Mouse (Mus musculus): ENCODE data around the gene Gm6525. TPM values are rescaled to one million over a fixed set of nuclear protein-coding genes. Genes with fewer than 3 reads are reported as not detected.

Gm6525 gene
- polyA plus RNA-seq (2015; fragmentation: Nextera tagmentation; extraction: Ambion mirVana), result 0.98 and 1.2 TPM in 2 replicates

GRCm38 (mm10) chr3:84173581-84174154 is at the start of gene Gm6525:
Gene Gm6525, plus strand, starts transcription at chr3:84174104.
- 81% methylated on average over 11 of the region's 11 CpGs for WGBS
- Histone ChIP-seq H3K4me1 (replicated peaks; ENCODE audit: control insufficient read depth, insufficient read depth, low read length) (no peaks in the 10 kb centered on the region), H3K36me3 (ENCODE audit: control insufficient read depth, insufficient read depth, low read length) (peaks cover 7% of the 10 kb centered on the region; the same call in 1 of the 2 replicates), H3K4me2 (ENCODE audit: low read depth, low read length) (no peak within 1 kb of the TSS), H3K27ac (ENCODE audit: low read length) (no peak within 1 kb of the TSS), H3K9ac (ENCODE audit: low read length) (no peak within 1 kb of the TSS), H3K27me3 (ENCODE audit: control insufficient read depth, insufficient read depth, low read depth, low read length) (no peaks in the 10 kb centered on the region), H3K4me3 (ENCODE audit: low read length) (no peak within 1 kb of the TSS), H3K9me3 (ENCODE audit: control insufficient read depth, low read length) (no peaks in the 10 kb centered on the region)
- ATAC-seq (ENCODE audit: low read depth), result no peak

GRCm38 (mm10) chr3:84125704-84126289 is 48.1 kb upstream of the Gm6525 start:
- H3K4me1 ChIP-seq (replicated peaks; ENCODE audit: control insufficient read depth, insufficient read depth, low read length), result peaks cover 31% of the 10 kb centered on the region
- H3K4me2 ChIP-seq (ENCODE audit: low read depth, low read length), result no peak overlapping the region
- peak overlapping the region; percentile 3 for H3K27ac ChIP-seq (ENCODE audit: low read length)
- ATAC-seq (ENCODE audit: low read depth), result peak; percentile 67
- WGBS, result 47% methylated on average over 6 of the region's 6 CpGs
- no peaks in the 10 kb centered on the region for H3K9me3 ChIP-seq (ENCODE audit: control insufficient read depth, low read length)
- H3K9ac ChIP-seq (ENCODE audit: low read length), result no peak overlapping the region
- H3K4me3 ChIP-seq (ENCODE audit: low read length), result no peak overlapping the region
- no peaks in the 10 kb centered on the region for H3K27me3 ChIP-seq (ENCODE audit: control insufficient read depth, insufficient read depth, low read depth, low read length)
- no peaks in the 10 kb centered on the region for H3K36me3 ChIP-seq (ENCODE audit: control insufficient read depth, insufficient read depth, low read length)

GRCm38 (mm10) chr3:84126721-84127120 is 47.2 kb upstream of the Gm6525 start:
- Histone ChIP-seq H3K27ac (ENCODE audit: low read length) (no peak overlapping the region), H3K27me3 (ENCODE audit: control insufficient read depth, insufficient read depth, low read depth, low read length) (no peaks in the 10 kb centered on the region), H3K4me3 (ENCODE audit: low read length) (no peak overlapping the region), H3K9me3 (ENCODE audit: control insufficient read depth, low read length) (no peaks in the 10 kb centered on the region), H3K4me1 (replicated peaks; ENCODE audit: control insufficient read depth, insufficient read depth, low read length) (peaks cover 34% of the 10 kb centered on the region), H3K4me2 (ENCODE audit: low read depth, low read length) (no peak overlapping the region), H3K36me3 (ENCODE audit: control insufficient read depth, insufficient read depth, low read length) (no peaks in the 10 kb centered on the region), H3K9ac (ENCODE audit: low read length) (no peak overlapping the region)
- 83% methylated on average over 3 of the region's 3 CpGs for WGBS
- ATAC-seq (ENCODE audit: low read depth), result no peak

- 50% methylated on average over 2 of the region's 2 CpGs for WGBS
Observed at GRCm38 (mm10) chr3:84127431-84127830, 46.5 kb upstream of the Gm6525 start.

GRCm38 (mm10) chr3:84128871-84129870 is 44.7 kb upstream of the Gm6525 start:
- no peaks in the 10 kb centered on the region for H3K9me3 ChIP-seq (ENCODE audit: control insufficient read depth, low read length)
- no peak overlapping the region for H3K9ac ChIP-seq (ENCODE audit: low read length)
- no peak overlapping the region for H3K4me2 ChIP-seq (ENCODE audit: low read depth, low read length)
- peak; percentile 13; the same call in 1 of the 2 replicates for ATAC-seq (ENCODE audit: low read depth)
- no peaks in the 10 kb centered on the region for H3K27me3 ChIP-seq (ENCODE audit: control insufficient read depth, insufficient read depth, low read depth, low read length)
- peak overlapping the region; percentile 68 for H3K27ac ChIP-seq (ENCODE audit: low read length)
- no peak overlapping the region for H3K4me3 ChIP-seq (ENCODE audit: low read length)
- H3K4me1 ChIP-seq (replicated peaks; ENCODE audit: control insufficient read depth, insufficient read depth, low read length), result peaks cover 34% of the 10 kb centered on the region
- no peaks in the 10 kb centered on the region for H3K36me3 ChIP-seq (ENCODE audit: control insufficient read depth, insufficient read depth, low read length)
- WGBS, result 39% methylated on average over 11 of the region's 11 CpGs

More at GRCm38 (mm10) chr3:84127431-84127830, 46.5 kb upstream of the Gm6525 start:
- H3K4me2 ChIP-seq (ENCODE audit: low read depth, low read length), result no peak overlapping the region
- no peaks in the 10 kb centered on the region for H3K36me3 ChIP-seq (ENCODE audit: control insufficient read depth, insufficient read depth, low read length)
- H3K4me1 ChIP-seq (replicated peaks; ENCODE audit: control insufficient read depth, insufficient read depth, low read length), result peaks cover 34% of the 10 kb centered on the region
- no peaks in the 10 kb centered on the region for H3K9me3 ChIP-seq (ENCODE audit: control insufficient read depth, low read length)
- H3K9ac ChIP-seq (ENCODE audit: low read length), result no peak overlapping the region
- H3K4me3 ChIP-seq (ENCODE audit: low read length), result no peak overlapping the region
- H3K27ac ChIP-seq (ENCODE audit: low read length), result no peak overlapping the region
- H3K27me3 ChIP-seq (ENCODE audit: control insufficient read depth, insufficient read depth, low read depth, low read length), result no peaks in the 10 kb centered on the region
- no peak for ATAC-seq (ENCODE audit: low read depth)

GRCm38 (mm10) chr3:84130776-84131175 is 43.1 kb upstream of the Gm6525 start:
- H3K4me2 ChIP-seq (ENCODE audit: low read depth, low read length), result no peak overlapping the region
- 28% methylated on average over 5 of the region's 5 CpGs for WGBS

GRCm38 (mm10) chr3:84131369-84131768 is 42.5 kb upstream of the Gm6525 start:
- Histone ChIP-seq H3K9me3 (ENCODE audit: control insufficient read depth, low read length) (no peaks in the 10 kb centered on the region), H3K9ac (ENCODE audit: low read length) (no peak overlapping the region), H3K27ac (ENCODE audit: low read length) (peak overlapping the region; percentile 70), H3K27me3 (ENCODE audit: control insufficient read depth, insufficient read depth, low read depth, low read length) (no peaks in the 10 kb centered on the region), H3K4me3 (ENCODE audit: low read length) (no peak overlapping the region), H3K4me2 (ENCODE audit: low read depth, low read length) (no peak overlapping the region), H3K4me1 (replicated peaks; ENCODE audit: control insufficient read depth, insufficient read depth, low read length) (peaks cover 19% of the 10 kb centered on the region), H3K36me3 (ENCODE audit: control insufficient read depth, insufficient read depth, low read length) (no peaks in the 10 kb centered on the region)
- ATAC-seq (ENCODE audit: low read depth), result peak; percentile 73
- WGBS, result 42% methylated on average over 3 of the region's 3 CpGs

More at GRCm38 (mm10) chr3:84130776-84131175, 43.1 kb upstream of the Gm6525 start:
- ATAC-seq (ENCODE audit: low read depth), result peak; percentile 86
- no peaks in the 10 kb centered on the region for H3K9me3 ChIP-seq (ENCODE audit: control insufficient read depth, low read length)
- no peaks in the 10 kb centered on the region for H3K36me3 ChIP-seq (ENCODE audit: control insufficient read depth, insufficient read depth, low read length)
- H3K9ac ChIP-seq (ENCODE audit: low read length), result no peak overlapping the region
- peak overlapping the region; percentile 70 for H3K27ac ChIP-seq (ENCODE audit: low read length)
- peaks cover 21% of the 10 kb centered on the region for H3K4me1 ChIP-seq (replicated peaks; ENCODE audit: control insufficient read depth, insufficient read depth, low read length)
- no peaks in the 10 kb centered on the region for H3K27me3 ChIP-seq (ENCODE audit: control insufficient read depth, insufficient read depth, low read depth, low read length)
- no peak overlapping the region for H3K4me3 ChIP-seq (ENCODE audit: low read length)

- no peaks in the 10 kb centered on the region for H3K9me3 ChIP-seq (ENCODE audit: control insufficient read depth, low read length)
- H3K4me1 ChIP-seq (replicated peaks; ENCODE audit: control insufficient read depth, insufficient read depth, low read length), result peaks cover 4% of the 10 kb centered on the region
- WGBS, result 25% methylated on average over 9 of the region's 9 CpGs
- H3K36me3 ChIP-seq (ENCODE audit: control insufficient read depth, insufficient read depth, low read length), result no peaks in the 10 kb centered on the region
- no peak overlapping the region for H3K27ac ChIP-seq (ENCODE audit: low read length)
- peak overlapping the region; percentile 2 for H3K4me2 ChIP-seq (ENCODE audit: low read depth, low read length)
- no peak overlapping the region for H3K9ac ChIP-seq (ENCODE audit: low read length)
- no peaks in the 10 kb centered on the region for H3K27me3 ChIP-seq (ENCODE audit: control insufficient read depth, insufficient read depth, low read depth, low read length)
- H3K4me3 ChIP-seq (ENCODE audit: low read length), result 0 out of 2 replicates have a peak overlapping the region, but pooled peaks have one; percentile 0
- peak; percentile 79 for ATAC-seq (ENCODE audit: low read depth)
Observed at GRCm38 (mm10) chr3:84135387-84135786, 38.5 kb upstream of the Gm6525 start.

- Histone ChIP-seq H3K4me3 (ENCODE audit: low read length) (0 out of 2 replicates have a peak overlapping the region, but pooled peaks have one; percentile 0), H3K4me2 (ENCODE audit: low read depth, low read length) (peak overlapping the region; percentile 2), H3K9ac (ENCODE audit: low read length) (no peak overlapping the region), H3K27ac (ENCODE audit: low read length) (no peak overlapping the region), H3K27me3 (ENCODE audit: control insufficient read depth, insufficient read depth, low read depth, low read length) (no peaks in the 10 kb centered on the region), H3K4me1 (replicated peaks; ENCODE audit: control insufficient read depth, insufficient read depth, low read length) (peaks cover 4% of the 10 kb centered on the region), H3K36me3 (ENCODE audit: control insufficient read depth, insufficient read depth, low read length) (no peaks in the 10 kb centered on the region), H3K9me3 (ENCODE audit: control insufficient read depth, low read length) (no peaks in the 10 kb centered on the region)
- 0 out of 2 replicates have a peak, but pooled peaks have one; percentile 25 for ATAC-seq (ENCODE audit: low read depth)
- WGBS, result 38% methylated on average over 6 of the region's 6 CpGs
Observed at GRCm38 (mm10) chr3:84135933-84136332, 38.0 kb upstream of the Gm6525 start.

All from lung, embryonic 16.5 days (tissue).